Mouse (Mus musculus) liver, embryonic 14.5 days (tissue): ENCODE measurements around the gene Gdap2. TPM values are rescaled to one million over a fixed set of nuclear protein-coding genes. Genes with fewer than 3 reads are reported as not detected.

Experiments
- ATAC-seq: fragments of 200-750 bp; cut with Nextera tagmentation; 2 replicates; pipeline ENCODE4 v1.8.0; 2017; ENCODE audit warnings: moderate number of reproducible peaks, mild to moderate bottlenecking, moderate library complexity; ENCODE audit not compliant: insufficient read depth
- DNase-seq, 3 experiments: peaks; one replicate each; pipeline ENCODE4 v3.0.0-alpha.2; 2012 to 2013; ENCODE audit warnings: low read depth in 3 of 3, low spot score in 3 of 3
- H3K27ac ChIP-seq: fragments of 300-500 bp; sonication (generic); 2 replicates; pipeline ENCODE4 v1.5.1; 2014; ENCODE audit warnings: moderate library complexity, mild to moderate bottlenecking, control low read depth, inconsistent platforms
- H3K27me3 ChIP-seq: fragments of 300-500 bp; sonication (generic); 2 replicates; pipeline ENCODE4 v1.6.1; 2014; ENCODE audit warnings: mild to moderate bottlenecking, low read length, moderate library complexity; ENCODE audit not compliant: control insufficient read depth, insufficient read depth
- H3K36me3 ChIP-seq: fragments of 300-500 bp; sonication (generic); replicated peaks from 2 replicates; pipeline ENCODE4 v1.6.1; 2014; ENCODE audit warnings: low read depth; ENCODE audit not compliant: control insufficient read depth, insufficient read depth
- H3K4me1 ChIP-seq, 2 experiments: fragments of 200-500 bp in 1 of 2; fragments of 300-500 bp in 1 of 2; sonication (generic) in 1 of 2; replicated peaks; 2 replicates each; pipeline ENCODE4 v1.6.1; 2012 to 2014; ENCODE audit warnings: antibody characterized with exemption in 1 of 2, inconsistent platforms in 1 of 2, low read length in 1 of 2; ENCODE audit not compliant: control insufficient read depth in 2 of 2, insufficient read depth in 2 of 2
- H3K4me2 ChIP-seq: fragments of 300-500 bp; sonication (generic); 2 replicates; pipeline ENCODE4 v1.6.1; 2014; ENCODE audit warnings: low read depth, mild to moderate bottlenecking, control low read depth, moderate library complexity
- H3K4me3 ChIP-seq, 2 experiments: fragments of 200-500 bp in 1 of 2; fragments of 300-500 bp in 1 of 2; sonication (generic) in 1 of 2; 2 replicates each; pipeline ENCODE4 v1.5.1; 2012 to 2014; ENCODE audit warnings: low read depth in 2 of 2, low read length in 2 of 2, mild to moderate bottlenecking in 2 of 2, control low read depth in 1 of 2, inconsistent platforms in 1 of 2, moderate library complexity in 1 of 2; ENCODE audit not compliant: insufficient read depth in 1 of 2
- H3K9ac ChIP-seq: fragments of 300-500 bp; sonication (generic); replicated peaks from 2 replicates; pipeline ENCODE4 v1.6.1; 2014; ENCODE audit warnings: mild to moderate bottlenecking, control low read depth, moderate library complexity
- H3K9me3 ChIP-seq: fragments of 300-500 bp; sonication (generic); 2 replicates; pipeline ENCODE4 v1.6.1; 2016; ENCODE audit warnings: low read length, mixed read lengths; ENCODE audit not compliant: control insufficient read depth
- CTCF ChIP-seq: IDR thresholded peaks from 2 replicates; pipeline ENCODE4 v1.5.1; 2016; ENCODE audit warnings: antibody characterized with exemption, low read depth, control low read depth
- EP300 ChIP-seq: IDR thresholded peaks from 2 replicates; pipeline ENCODE4 v1.6.1; 2016; ENCODE audit warnings: antibody characterized with exemption, low read depth
- WGBS: fragments of 180-500 bp; shearing (Covaris S2); extraction: QIAGEN DNeasy Blood & Tissue Kit; methylation state at CpG from one replicate; pipeline ENCODE4 v1.1.7; 2014; ENCODE audit not compliant: insufficient replicate concordance; 5-methylcytosine and 5-hydroxymethylcytosine counted together
- polyA plus RNA-seq, 2 experiments: library from polyadenylated mRNA; depleted of rRNA in 1 of 2; stranded (reverse) in 1 of 2; unstranded in 1 of 2; fragments of >200 nt; fragmentation: Nextera tagmentation in 1 of 2; extraction: Ambion mirVana in 1 of 2; gene quantifications; 2 replicates each; pipeline versions ENCODE4 v1.2.1 to v1.2.3; 2012 to 2014

The Gdap2 gene
- polyA plus RNA-seq, 2 experiments = 8.2 to 18.6 TPM

GRCm38 (mm10) chr3:100246286-100246825 is 84.2 kb downstream of the Gdap2 start:
- WGBS = 33% methylated on average over 4 of the region's 4 CpGs
- Histone ChIP-seq H3K27me3 (no peaks in the 10 kb centered on the region), H3K4me2 (no peak overlapping the region), H3K36me3 (no peaks in the 10 kb centered on the region), H3K9me3 (no peaks in the 10 kb centered on the region), H3K4me3 (no peak overlapping the region), H3K9ac (no peak overlapping the region), H3K27ac (no peak overlapping the region), H3K4me1 (no peaks in the 10 kb centered on the region)
- ATAC-seq (no peak), DNase-seq (no peak)
- TF ChIP-seq CTCF (no peak), EP300 (no peak)

Other genes with a start within 250 kb of the Gdap2 start
- 6.2 and 11.0 TPM in 2 replicates for gene Wdr3, start within 50 bp of the Gdap2 start, polyA plus RNA-seq (2012; rRNA removed)
- 20.0 and 20.3 TPM in 2 replicates for gene Wdr3, start within 50 bp of the Gdap2 start, polyA plus RNA-seq (2014; fragmentation: Nextera tagmentation; extraction: Ambion mirVana)